Mouse (Mus musculus) heart, adult 9 months (tissue): ENCODE results near the gene Tnfrsf22.
A peak's percentile ranks its signal among the peaks of the same experiment; 100 is the strongest.

Experiments
- DNase-seq, 2 experiments: peaks; one replicate each; pipeline ENCODE4 v3.0.0; 2022; ENCODE audit warnings: low spot score in 2 of 2

Tnfrsf22 gene

GRCm38 (mm10) chr7:143631503-143631902 is 18.0 kb downstream of the Tnfrsf22 start:
- no peak for DNase-seq

- DNase-seq, result no peak
Observed at GRCm38 (mm10) chr7:143629501-143629900, 20.0 kb downstream of the Tnfrsf22 start.

- no peak for DNase-seq
Observed at GRCm38 (mm10) chr7:143628540-143628939, 20.9 kb downstream of the Tnfrsf22 start, which contains the start of gene Tnfrsf26. TSS of gene Tnfrsf26 (minus strand) at chr7:143628722.

GRCm38 (mm10) chr7:143627555-143628286 is 21.7 kb downstream of the Tnfrsf22 start:
- no peak for DNase-seq

GRCm38 (mm10) chr7:143626178-143626577 is 23.3 kb downstream of the Tnfrsf22 start:
- no peak for DNase-seq

- no peak for DNase-seq
Observed at GRCm38 (mm10) chr7:143625151-143625550, 24.3 kb downstream of the Tnfrsf22 start.

- no peak for DNase-seq
Observed at GRCm38 (mm10) chr7:143624561-143624960, 24.9 kb downstream of the Tnfrsf22 start.

- DNase-seq, result no peak
Observed at GRCm38 (mm10) chr7:143620951-143621350, 28.5 kb downstream of the Tnfrsf22 start.

GRCm38 (mm10) chr7:143614404-143615135 is 34.9 kb downstream of the Tnfrsf22 start:
- DNase-seq, result peak; percentile 32 to 67

- no peak for DNase-seq
Observed at GRCm38 (mm10) chr7:143612215-143612614, 37.2 kb downstream of the Tnfrsf22 start.

- no peak for DNase-seq
Observed at GRCm38 (mm10) chr7:143605321-143605720, 44.1 kb downstream of the Tnfrsf22 start.

GRCm38 (mm10) chr7:143604889-143605288 is 44.6 kb downstream of the Tnfrsf22 start:
- DNase-seq, result no peak

- DNase-seq, result no peak
Observed at GRCm38 (mm10) chr7:143601705-143602104, 47.8 kb downstream of the Tnfrsf22 start.

GRCm38 (mm10) chr7:143600231-143600740 is 49.2 kb downstream of the Tnfrsf22 start:
- DNase-seq, result no peak

GRCm38 (mm10) chr7:143599428-143600230 is 49.8 kb downstream of the Tnfrsf22 start, which contains the start of gene Cars:
TSS of gene Cars (minus strand) at chr7:143600090.
- DNase-seq, result peak; percentile 95

- no peak for DNase-seq
Observed at GRCm38 (mm10) chr7:143594865-143595264, 54.6 kb downstream of the Tnfrsf22 start.

GRCm38 (mm10) chr7:143592255-143592654 is 57.2 kb downstream of the Tnfrsf22 start:
- DNase-seq, result no peak

- DNase-seq, result peak; percentile 73 to 75
Observed at GRCm38 (mm10) chr7:143588006-143588405, 61.5 kb downstream of the Tnfrsf22 start.

GRCm38 (mm10) chr7:143587586-143587985 is 61.9 kb downstream of the Tnfrsf22 start:
- DNase-seq, result peak; percentile 46 to 58
